Mouse (Mus musculus) spleen, postnatal 14 days (tissue): Measurements from ENCODE around the gene Srsf3.

Source experiments
- DNase-seq, 2 experiments: peaks; one replicate each; pipeline ENCODE4 v3.0.0; 2021 to 2022; ENCODE audit warnings: low spot score in 2 of 2

Srsf3 gene

GRCm38 (mm10) chr17:29044925-29045319 lies 12.5 kb downstream of the Srsf3 start:
- DNase-seq = no peak

- DNase-seq = no peak
Observed at GRCm38 (mm10) chr17:29045741-29046530, 13.5 kb downstream of the Srsf3 start.

DNA sequence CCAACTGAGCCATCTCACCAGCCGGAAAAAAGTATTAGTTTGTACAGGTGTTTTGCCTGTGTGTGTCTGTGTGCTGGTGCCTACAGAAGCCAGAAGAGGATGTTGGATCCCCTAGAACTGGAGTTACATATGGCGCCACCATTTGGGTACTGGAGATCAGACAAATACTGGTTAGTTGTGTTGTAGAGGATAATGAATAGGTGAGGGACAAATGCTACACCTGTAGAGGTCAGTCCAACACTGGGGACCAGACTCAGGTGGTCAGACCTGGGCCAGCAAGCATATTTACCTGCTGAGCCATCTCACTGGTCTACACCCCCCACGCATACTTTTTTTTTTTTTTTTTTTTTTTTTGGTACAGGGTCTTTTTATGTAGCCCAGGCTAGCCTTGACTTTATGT lies 14.4 kb downstream of the Srsf3 start:
- DNase-seq = no peak

DNA sequence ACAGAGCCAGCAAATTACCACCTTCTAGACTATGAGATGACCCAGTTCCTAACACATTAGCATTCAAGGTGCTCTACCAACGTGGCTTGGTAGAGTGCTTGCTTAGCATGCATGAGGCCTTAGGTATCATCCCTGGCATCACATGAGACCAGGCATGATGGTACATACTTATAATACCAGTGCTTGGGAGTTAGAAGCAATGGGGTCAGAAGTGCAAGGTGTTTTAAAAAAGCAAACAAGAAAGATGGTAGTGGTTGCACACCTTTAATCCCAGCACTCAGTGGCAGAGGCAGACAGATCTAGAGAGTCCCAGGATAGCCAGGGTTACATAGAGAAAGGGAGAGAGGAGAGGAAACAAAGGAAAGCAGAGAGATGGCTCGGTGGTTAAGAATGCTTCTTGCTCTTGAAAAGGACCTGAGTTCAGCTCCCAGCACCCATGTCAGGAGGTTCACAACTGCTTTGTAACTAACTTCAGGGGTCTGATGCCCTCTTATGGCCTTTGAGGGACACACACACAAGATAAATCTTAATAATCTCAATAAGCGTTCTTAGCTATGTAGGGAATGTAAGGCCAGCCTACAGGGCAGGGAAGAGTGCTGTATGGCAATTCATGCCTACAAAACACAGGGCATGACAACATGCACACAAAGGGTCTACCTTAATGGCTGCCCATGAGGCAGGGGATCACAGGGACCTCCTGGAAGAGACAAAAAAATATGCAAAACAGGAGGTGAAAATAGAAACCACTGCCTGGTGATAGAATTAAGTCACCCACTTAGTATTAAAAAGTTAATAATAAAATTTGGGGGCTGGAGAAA lies 15.5 kb downstream of the Srsf3 start:
- no peak for DNase-seq

DNA sequence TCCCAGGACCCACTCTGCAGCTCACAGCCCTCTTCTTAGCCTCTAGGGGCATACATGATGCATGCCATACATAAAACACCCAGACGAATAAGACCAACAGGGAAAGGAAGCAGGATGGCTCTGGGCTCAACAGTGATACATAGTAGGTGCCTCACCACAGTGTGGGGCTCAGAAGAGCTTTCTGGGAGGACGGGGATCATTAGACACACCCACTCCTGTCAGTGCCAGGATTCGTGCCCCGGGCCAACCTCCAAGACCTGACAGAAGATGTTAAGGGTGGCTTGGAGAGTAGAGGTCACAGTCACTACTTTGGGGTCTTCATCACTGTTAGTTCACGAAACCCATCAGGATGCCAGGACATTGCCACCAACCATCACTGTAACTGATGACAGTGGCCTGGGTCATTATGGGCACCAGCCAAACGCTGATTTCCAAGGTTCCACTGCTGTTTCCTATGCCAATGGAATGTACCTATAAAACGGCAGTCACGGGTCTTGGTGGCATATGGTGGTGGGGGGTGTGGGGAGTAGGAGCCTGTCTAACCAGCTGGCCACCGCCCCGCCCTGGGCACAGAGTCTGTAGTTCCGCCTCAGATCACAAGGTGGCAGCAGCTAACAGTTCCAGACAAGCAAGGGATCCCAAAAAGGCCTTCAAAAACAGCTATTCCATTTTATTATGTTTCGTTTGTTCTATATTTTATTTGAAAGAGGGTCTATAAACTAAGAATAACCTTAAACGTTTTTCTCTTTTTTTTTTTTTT lies 16.5 kb downstream of the Srsf3 start:
- peak; percentile 62 to 79 for DNase-seq

DNA sequence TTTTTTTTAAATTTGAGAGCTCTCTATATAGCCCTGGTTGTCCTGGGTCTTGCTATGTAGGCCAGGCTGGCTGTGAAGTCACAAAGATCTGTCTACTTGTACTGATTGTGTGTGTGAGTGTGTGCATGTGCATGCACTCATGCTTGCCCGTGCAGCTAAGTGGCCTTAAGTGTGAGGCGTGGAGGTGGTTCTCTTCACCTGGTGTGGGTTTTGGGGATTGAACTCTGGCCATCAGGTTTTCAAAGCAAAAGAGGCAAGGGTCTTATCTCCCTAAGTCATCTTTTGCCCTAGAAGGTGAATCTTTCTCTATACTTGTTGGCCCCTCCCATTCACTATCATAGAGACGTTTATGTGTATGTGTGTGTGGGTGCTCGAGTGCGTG lies 17.1 kb downstream of the Srsf3 start:
- no peak for DNase-seq

- DNase-seq = no peak
Observed at GRCm38 (mm10) chr17:29049923-29050322, 17.5 kb downstream of the Srsf3 start.

GRCm38 (mm10) chr17:29050791-29051190 lies 18.4 kb downstream of the Srsf3 start:
- DNase-seq = no peak

DNA sequence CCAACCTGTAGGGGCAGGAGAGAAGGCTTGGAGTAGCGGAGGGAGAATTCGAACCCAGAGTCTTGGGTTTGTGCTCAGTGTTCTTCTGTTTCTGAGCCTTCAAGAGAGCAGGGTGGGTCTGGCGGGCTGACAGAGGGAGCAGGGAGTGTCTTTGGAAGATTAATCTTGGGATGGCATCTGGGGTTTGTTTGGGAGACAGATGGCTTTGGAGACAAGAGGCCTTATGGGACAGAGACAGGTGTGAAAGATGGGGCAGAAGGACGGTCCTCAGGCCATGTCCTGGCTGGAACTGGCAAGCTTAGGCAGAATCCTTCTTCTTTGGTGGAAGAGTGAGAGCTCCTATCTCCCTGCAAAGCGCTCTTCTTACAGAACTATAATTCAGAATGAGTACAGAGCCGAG lies 20.6 kb downstream of the Srsf3 start:
- DNase-seq = no peak

GRCm38 (mm10) chr17:29053841-29054240 lies 21.4 kb downstream of the Srsf3 start:
- no peak for DNase-seq

DNA sequence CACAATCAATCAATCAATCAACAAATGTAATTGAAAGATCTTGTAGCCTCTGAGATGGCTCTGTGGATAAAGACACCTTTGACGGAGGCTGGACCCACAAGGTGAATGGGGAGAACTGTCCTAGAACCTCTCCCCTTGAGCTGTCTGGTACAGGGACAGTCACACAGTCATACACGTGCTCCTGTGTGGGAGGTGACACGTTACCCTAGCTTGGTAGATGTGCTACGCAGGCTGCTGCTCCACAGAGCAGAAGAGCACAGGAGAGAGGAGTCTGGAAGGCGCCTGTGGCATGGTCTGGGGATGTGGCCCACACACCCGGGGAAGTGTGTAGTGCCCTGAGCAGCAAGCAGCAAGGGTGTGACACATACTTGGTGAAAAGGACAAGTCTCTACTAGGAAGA lies 22.0 kb downstream of the Srsf3 start:
- no peak for DNase-seq

- no peak for DNase-seq
Observed at GRCm38 (mm10) chr17:29055586-29055985, 23.2 kb downstream of the Srsf3 start.

DNA sequence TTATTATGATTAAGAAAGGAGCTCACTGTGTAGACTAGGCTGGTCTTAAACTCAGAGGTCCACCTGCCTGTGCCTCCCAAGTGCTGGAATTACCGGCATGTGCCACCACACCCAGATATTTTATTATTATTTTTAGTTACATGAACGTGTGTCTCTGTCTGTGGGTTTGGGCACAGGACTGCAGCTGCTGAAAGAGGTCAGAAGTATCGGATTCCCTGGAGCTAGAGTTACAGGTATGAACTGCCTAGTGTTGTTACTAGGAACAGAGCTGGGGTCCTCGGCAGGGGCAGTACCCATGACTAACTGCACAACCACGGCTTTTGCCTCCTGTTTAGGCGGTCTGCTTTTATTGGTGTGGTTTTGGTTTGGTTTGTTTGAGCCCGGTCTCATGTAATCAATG lies 23.8 kb downstream of the Srsf3 start:
- DNase-seq = no peak

DNA sequence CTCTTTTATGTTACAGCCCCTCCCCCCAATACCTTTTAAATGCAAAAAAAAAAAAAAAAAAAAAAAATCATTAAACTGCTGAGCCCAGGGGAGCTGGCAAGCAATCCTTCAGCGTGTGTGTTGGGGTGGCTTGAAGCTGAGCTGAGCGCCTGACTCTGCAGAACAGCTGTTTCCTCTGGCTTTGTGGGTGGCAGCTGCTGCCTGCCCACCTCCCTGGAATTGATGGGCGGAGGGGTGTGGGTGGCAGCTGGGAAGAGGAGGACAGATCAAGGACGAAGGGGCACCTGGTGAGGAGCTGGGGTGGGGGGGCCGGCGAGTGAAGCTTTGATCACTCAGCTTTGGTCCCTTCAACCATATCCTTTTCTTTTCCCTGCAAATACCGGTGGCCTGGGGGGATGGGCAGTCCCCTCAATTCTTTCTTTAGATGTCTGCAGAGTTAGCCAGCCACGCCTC lies 24.3 kb downstream of the Srsf3 start:
- DNase-seq = no peak

DNA sequence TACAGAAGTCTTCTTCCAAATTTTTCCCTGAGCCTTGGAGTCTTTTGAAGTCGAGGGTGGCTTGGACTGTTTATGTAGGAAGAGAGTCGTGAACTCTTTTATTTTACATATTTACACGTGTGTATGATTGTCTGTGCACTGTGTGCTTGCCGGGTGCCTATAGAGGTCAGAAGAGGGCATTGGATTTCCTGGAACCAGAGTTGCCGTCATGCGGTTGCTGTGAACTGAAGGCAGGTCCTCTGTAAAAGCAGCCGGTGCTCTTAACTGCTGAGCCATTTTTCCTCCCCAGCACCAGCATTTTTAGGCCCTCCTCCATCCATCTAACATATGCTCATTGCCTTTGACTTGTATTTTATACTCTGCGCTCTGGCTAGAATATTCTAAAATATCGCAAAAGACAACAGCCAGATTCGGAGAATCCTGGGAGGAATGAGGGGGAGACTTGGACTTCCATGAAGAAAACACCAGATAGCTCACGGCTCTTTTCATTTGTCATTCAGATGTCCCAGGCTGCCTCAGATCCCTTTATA lies 25.0 kb downstream of the Srsf3 start:
- no peak for DNase-seq

DNA sequence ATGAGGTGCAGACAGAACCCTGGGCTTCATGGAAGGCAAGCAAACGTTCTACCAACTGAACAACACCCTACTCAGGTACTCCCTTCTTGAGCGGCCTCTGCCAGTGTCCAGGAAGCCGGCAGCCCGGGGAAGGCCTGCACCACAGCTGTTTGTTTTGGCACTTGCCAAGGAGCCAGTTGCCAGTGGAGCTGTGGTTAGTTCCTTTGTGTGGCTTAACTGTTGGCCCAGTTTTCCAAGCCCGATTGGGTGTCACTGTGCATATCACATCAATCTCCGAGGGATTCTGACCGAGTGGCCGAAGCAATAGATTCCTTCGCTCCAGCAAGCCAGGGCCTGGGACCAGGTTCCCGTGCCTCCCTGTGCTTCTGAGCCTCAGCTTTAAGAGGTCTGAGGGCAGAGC lies 25.5 kb downstream of the Srsf3 start:
- DNase-seq = no peak

GRCm38 (mm10) chr17:29058487-29058886 lies 26.1 kb downstream of the Srsf3 start:
- no peak for DNase-seq

DNA sequence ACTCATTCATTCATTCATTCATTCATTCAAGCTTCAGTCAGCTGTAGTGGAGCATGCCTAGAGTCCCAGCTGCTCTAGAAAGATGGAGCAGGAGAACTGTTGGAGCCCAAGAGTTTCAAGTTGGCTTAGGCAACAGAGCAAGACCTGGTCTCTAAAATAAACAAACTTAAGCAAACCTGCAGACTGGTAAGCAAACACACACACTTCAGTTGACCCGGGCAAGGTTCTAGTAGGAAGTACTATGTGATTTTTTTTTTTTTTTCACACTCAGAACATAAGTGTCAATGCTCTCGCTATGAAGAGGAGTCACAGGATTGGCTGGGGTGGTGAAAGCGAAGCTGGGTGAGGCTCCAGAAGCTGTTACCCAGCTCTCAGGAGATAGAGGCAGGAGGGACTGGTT lies 27.2 kb downstream of the Srsf3 start:
- DNase-seq = no peak

DNA sequence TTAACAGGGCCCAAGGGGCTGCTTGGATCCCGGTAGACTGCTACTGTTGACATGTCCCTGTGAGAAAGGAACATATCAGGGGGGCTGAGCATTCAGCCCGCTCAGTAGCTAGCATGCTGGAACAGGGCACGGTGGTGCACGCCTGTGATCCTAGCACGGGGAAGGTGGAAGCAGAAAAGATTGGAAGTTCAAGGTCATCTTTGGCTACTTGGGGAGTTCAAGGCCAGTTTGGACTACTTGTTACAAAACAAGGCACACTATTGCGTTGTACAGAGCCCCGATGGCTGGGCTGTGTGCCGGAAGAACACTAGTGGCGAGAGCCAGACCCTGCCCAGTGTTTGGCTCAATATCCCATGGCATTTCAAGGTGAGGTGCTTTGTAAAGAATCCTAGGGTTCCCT lies 28.5 kb downstream of the Srsf3 start:
- no peak for DNase-seq

GRCm38 (mm10) chr17:29062119-29063035 lies 29.9 kb downstream of the Srsf3 start:
- DNase-seq = peak in 1 of 2 experiments; percentile 31
